ENCODE assay signal across 15 mouse cellular contexts in genomic region chr17:27824941-27825340, GRCm38 (mm10). TPM values are rescaled to one million over a fixed set of nuclear protein-coding genes. Genes with fewer than 3 reads are reported as not detected.
DNase-seq lines count a peak whose midpoint lies in the region; ATAC-seq and TF ChIP-seq lines count a peak whose summit lies in the region.
"Had no signal": no experiment of that assay in that cellular context is flagged by ENCODE, and none has a peak within 500 bp of the region (broad histone marks: within the 10 kb centered on the region; RNA-seq: fewer than 3 reads in every experiment).

No protein-coding gene starts in this region.

- peak overlapping the region; percentile 55 for H3K4me3 ChIP-seq in erythroblast, embryonic 14.5 days (replicated peaks)
- no peak overlapping the region for H3K4me3 ChIP-seq in C2C12 (ENCODE audit: insufficient read depth, poor library complexity, severe bottlenecking)
- H3K4me3 ChIP-seq: left cerebral cortex, adult 2 months; lung, embryonic 15.5 days had no signal

- peaks cover 3% of the 10 kb centered on the region for H3K79me3 ChIP-seq in C2C12 (ENCODE audit: low read depth)

- no peaks in the 10 kb centered on the region for H3K36me3 ChIP-seq in erythroblast, embryonic 14.5 days (ENCODE audit: control insufficient read depth)
- no peaks in the 10 kb centered on the region for H3K36me3 ChIP-seq in C2C12 (ENCODE audit: control insufficient read depth, insufficient read depth)
- H3K36me3 ChIP-seq: lung, embryonic 15.5 days had no signal

- no peaks in the 10 kb centered on the region for H3K9me3 ChIP-seq in erythroblast, embryonic 14.5 days (ENCODE audit: control insufficient read depth, low read length)
- H3K9me3 ChIP-seq: lung, embryonic 15.5 days had no signal

- peak overlapping the region; percentile 3 for H3ac ChIP-seq in C2C12 (ENCODE audit: control insufficient read depth, insufficient read length, low read depth)

- no peak for ATAC-seq in erythroblast, adult 5-6 weeks (replicated peaks; ENCODE audit: low FRiP score, poor library complexity, severe bottlenecking)
- peak; percentile 31; the same call in 1 of the 2 replicates for ATAC-seq in common myeloid progenitor, adult 5-6 weeks (replicated peaks; ENCODE audit: low read depth, poor library complexity, severe bottlenecking)
- ATAC-seq in megakaryocyte, adult 5-6 weeks (ENCODE audit: poor library complexity, severe bottlenecking): peak; percentile 43
- ATAC-seq: intestine, embryonic 16.5 days had no signal

- no peak for TF ChIP-seq CTCF in C2C12 (IDR thresholded peaks at IDR 0.05; ENCODE audit: control insufficient read depth, insufficient read depth, insufficient read length)

- intact Hi-C loops in left cerebral cortex, postnatal 36 days (cut with DNase I): loop anchor here (5.0 kb wide), 1 partner anchor 188 kb away; the partner anchor contains the start of genes RPS10-NUDT3 and Rps10

- H3K4me1 ChIP-seq in erythroblast, embryonic 14.5 days (ENCODE audit: control insufficient read depth): peaks cover 54% of the 10 kb centered on the region

- H3K27me3 ChIP-seq in erythroblast, embryonic 14.5 days (ENCODE audit: control insufficient read depth): peaks cover 22% of the 10 kb centered on the region
- peaks cover 3% of the 10 kb centered on the region for H3K27me3 ChIP-seq in C2C12 (ENCODE audit: control insufficient read depth, insufficient read depth, insufficient read length)

- no peak for DNase-seq in heart, postnatal 4 days
- no peak for DNase-seq in heart, adult 8-10 months (ENCODE audit: low spot score)
- DNase-seq in left cerebral cortex, postnatal 36 days (ENCODE audit: low spot score in 2 of 2): no peak
- DNase-seq: cerebellum, postnatal 36 days; gastrocnemius, postnatal 36 days; heart, postnatal 14 days; right cerebral cortex, postnatal 4 days had no signal

- peaks cover 4% of the 10 kb centered on the region for H3K79me2 ChIP-seq in C2C12 (ENCODE audit: control insufficient read depth, insufficient read depth)

TF ChIP-seq in C2C12, 6 proteins besides CTCF, POLR2A, EP300 and RAD21:
- TF ChIP-seq MYOD1 (IDR thresholded peaks at IDR 0.05; ENCODE audit: control insufficient read depth, insufficient read length, low read depth) (no peak), MAX (IDR thresholded peaks at IDR 0.05) (no peak), FOSL1 (IDR thresholded peaks at IDR 0.05; ENCODE audit: insufficient read depth, low read length, poor library complexity, severe bottlenecking) (no peak), MYOG (IDR thresholded peaks at IDR 0.05; ENCODE audit: control insufficient read depth, extremely low read depth, insufficient read length) (no peak), USF1 (IDR thresholded peaks at IDR 0.05; ENCODE audit: low read depth) (no peak), CEBPB (IDR thresholded peaks at IDR 0.05; ENCODE audit: low read depth) (no peak)
TF ChIP-seq in C2C12: peak in this region for 0.

RNA-seq across cellular contexts. Expression of gene D17Wsu92e, which starts 4.5 kb away (rescaled TPM):
- polyA plus RNA-seq in erythroblast, embryonic 14.5 days (2012): 10.7 and 13.7 TPM in 2 replicates
- total RNA-seq in erythroblast, adult 5-6 weeks (2015; ENCODE audit: low replicate concordance): 63.8 and 80.7 TPM in 2 replicates
- total RNA-seq in erythroblast, adult 5-6 weeks (2017; ENCODE audit: low replicate concordance): 193 and 216 TPM in 2 replicates
- polyA plus RNA-seq in C2C12 (2012; fragmentation: generic; extraction: Trizol): 65.1 TPM
- total RNA-seq in common myeloid progenitor, adult 5-6 weeks (2017): 59.1 and 69.4 TPM in 2 replicates
- 40.4 and 43.6 TPM in 2 replicates for total RNA-seq in megakaryocyte, adult 5-6 weeks (2015)
- 60.4 and 72.7 TPM in 2 replicates for total RNA-seq in megakaryocyte, adult 5-6 weeks (2017)
- total RNA-seq in heart, postnatal 4 days (2021): 100 to 1,000 TPM; 104 to 107 TPM
- total RNA-seq in heart, adult 8-10 months (2022): 100 to 1,000 TPM; 150 to 171 (median 156) TPM
- total RNA-seq in left cerebral cortex, postnatal 36 days (2021): 100 to 1,000 TPM; 205 to 222 TPM

RNA-seq across cellular contexts. Expression of gene Snrpc, which starts 13.0 kb away (rescaled TPM):
- 50.6 and 57.6 TPM in 2 replicates for polyA plus RNA-seq in erythroblast, embryonic 14.5 days (2012)
- 20.6 and 60.0 TPM in 2 replicates for total RNA-seq in erythroblast, adult 5-6 weeks (2015; ENCODE audit: low replicate concordance)
- total RNA-seq in erythroblast, adult 5-6 weeks (2017; ENCODE audit: low replicate concordance): 43.8 and 51.5 TPM in 2 replicates
- 318 TPM for polyA plus RNA-seq in C2C12 (2012; fragmentation: generic; extraction: Trizol)
- total RNA-seq in common myeloid progenitor, adult 5-6 weeks (2017): 116 and 132 TPM in 2 replicates
- 109 and 136 TPM in 2 replicates for total RNA-seq in megakaryocyte, adult 5-6 weeks (2015)
- 97.1 and 98.6 TPM in 2 replicates for total RNA-seq in megakaryocyte, adult 5-6 weeks (2017)
- total RNA-seq in heart, postnatal 4 days (2021): 100 to 1,000 TPM in 1 of 2 experiments, 10 to 100 TPM in 1; 94.2 to 102 TPM
- total RNA-seq in heart, adult 8-10 months (2022): 10 to 100 TPM; 39.9 to 48.3 (median 47.0) TPM
- total RNA-seq in left cerebral cortex, postnatal 36 days (2021): 10 to 100 TPM; 49.7 to 53.0 TPM

RNA-seq across cellular contexts. Expression of gene Uhrf1bp1, which starts 31.3 kb away (rescaled TPM):
- 0.19 and 0.25 TPM in 2 replicates for polyA plus RNA-seq in erythroblast, embryonic 14.5 days (2012)
- total RNA-seq in erythroblast, adult 5-6 weeks (2015; ENCODE audit: low replicate concordance): 3.3 and 4.4 TPM in 2 replicates
- 4.3 and 5.4 TPM in 2 replicates for total RNA-seq in erythroblast, adult 5-6 weeks (2017; ENCODE audit: low replicate concordance)
- 6.6 TPM for polyA plus RNA-seq in C2C12 (2012; fragmentation: generic; extraction: Trizol)
- total RNA-seq in common myeloid progenitor, adult 5-6 weeks (2017): 10.5 and 13.1 TPM in 2 replicates
- total RNA-seq in megakaryocyte, adult 5-6 weeks (2015): 2.6 and 3.5 TPM in 2 replicates
- 3.0 and 3.1 TPM in 2 replicates for total RNA-seq in megakaryocyte, adult 5-6 weeks (2017)
- 10 to 100 TPM; 20.7 to 21.9 TPM for total RNA-seq in heart, postnatal 4 days (2021)
- 10 to 100 TPM; 15.6 to 19.5 (median 17.7) TPM for total RNA-seq in heart, adult 8-10 months (2022)
- total RNA-seq in left cerebral cortex, postnatal 36 days (2021): 10 to 100 TPM; 15.7 to 24.8 TPM
